Mouse (Mus musculus) liver, embryonic 14.5 days (tissue): ENCODE data around the gene Git2.

Source experiments
- CTCF ChIP-seq: IDR thresholded peaks from 2 replicates; pipeline ENCODE4 v1.5.1; 2016; ENCODE audit warnings: antibody characterized with exemption, low read depth, control low read depth
- EP300 ChIP-seq: IDR thresholded peaks from 2 replicates; pipeline ENCODE4 v1.6.1; 2016; ENCODE audit warnings: antibody characterized with exemption, low read depth

GRCm38 (mm10) chr5:114794609-114795008 is 19.3 kb upstream of the Git2 start:
- TF ChIP-seq CTCF (no peak), EP300 (no peak)
